Mouse (Mus musculus) kidney, embryonic 15.5 days (tissue): Measurements from ENCODE around the gene Cyp24a1. TPM values are rescaled to one million over a fixed set of nuclear protein-coding genes. Genes with fewer than 3 reads are reported as not detected.

Source experiments
- ATAC-seq: fragments of 200-750 bp; cut with Nextera tagmentation; replicated peaks from 2 replicates; pipeline ENCODE4 v1.8.0; 2017; ENCODE audit warnings: moderate TSS enrichment; ENCODE audit not compliant: low FRiP score
- H3K27ac ChIP-seq: fragments of 300-500 bp; sonication (generic); 2 replicates; pipeline ENCODE4 v1.5.1; 2015; ENCODE audit warnings: mild to moderate bottlenecking, inconsistent platforms
- H3K27me3 ChIP-seq: fragments of 300-500 bp; sonication (generic); 2 replicates; pipeline ENCODE4 v1.6.1; 2015; ENCODE audit warnings: inconsistent platforms
- H3K36me3 ChIP-seq: fragments of 300-500 bp; sonication (generic); 2 replicates; pipeline ENCODE4 v1.6.1; 2015; ENCODE audit warnings: inconsistent platforms
- H3K4me1 ChIP-seq: fragments of 300-500 bp; sonication (generic); 2 replicates; pipeline ENCODE4 v1.6.1; 2015; ENCODE audit warnings: inconsistent platforms
- H3K4me2 ChIP-seq: fragments of 300-500 bp; sonication (generic); 2 replicates; pipeline ENCODE4 v1.6.1; 2015; ENCODE audit warnings: moderate library complexity, mild to moderate bottlenecking, inconsistent platforms
- H3K4me3 ChIP-seq: fragments of 300-500 bp; sonication (generic); replicated peaks from 2 replicates; pipeline ENCODE4 v1.5.1; 2015; ENCODE audit warnings: mild to moderate bottlenecking, inconsistent platforms
- H3K9ac ChIP-seq: fragments of 300-500 bp; sonication (generic); 2 replicates; pipeline ENCODE4 v1.6.1; 2015; ENCODE audit warnings: mild to moderate bottlenecking, inconsistent platforms
- H3K9me3 ChIP-seq: fragments of 300-500 bp; sonication (generic); replicated peaks from 2 replicates; pipeline ENCODE4 v1.6.1; 2016; ENCODE audit warnings: inconsistent platforms
- WGBS: fragments of 180-500 bp; shearing (Covaris S2); methylation state at CpG from one replicate; pipeline ENCODE4 v1.1.7; 2015; ENCODE audit warnings: mixed read lengths; 5-methylcytosine and 5-hydroxymethylcytosine counted together
- polyA plus RNA-seq: library from polyadenylated mRNA; unstranded; fragments of >200 nt; fragmentation: Nextera tagmentation; extraction: Ambion mirVana; gene quantifications from 2 replicates; pipeline ENCODE4 v1.2.1, GENCODE M21; 2015

Gene Cyp24a1
- 1.7 and 1.8 TPM in 2 replicates for polyA plus RNA-seq

- under 1% methylated on average over 36 of the region's 36 CpGs for WGBS
- Histone ChIP-seq H3K4me2 (peak within 1 kb of the TSS; percentile 58), H3K27me3 (peaks cover 85% of the 10 kb centered on the region), H3K9me3 (no peaks in the 10 kb centered on the region), H3K4me3 (peak within 1 kb of the TSS; percentile 34), H3K27ac (no peak within 1 kb of the TSS), H3K9ac (no peak within 1 kb of the TSS), H3K36me3 (no peaks in the 10 kb centered on the region), H3K4me1 (peaks cover 27% of the 10 kb centered on the region)
- peak; percentile 83 for ATAC-seq
Measured at GRCm38 (mm10) chr2:170497091-170497566, at the start of gene Cyp24a1. Gene Cyp24a1 (minus strand): TSS chr2:170497145.

GRCm38 (mm10) chr2:170545745-170546144 lies 48.8 kb upstream of the Cyp24a1 start:
- Histone ChIP-seq H3K36me3 (no peaks in the 10 kb centered on the region), H3K4me1 (peaks cover 34% of the 10 kb centered on the region), H3K4me3 (no peak overlapping the region), H3K9ac (no peak overlapping the region), H3K27ac (no peak overlapping the region), H3K27me3 (no peaks in the 10 kb centered on the region), H3K9me3 (no peaks in the 10 kb centered on the region), H3K4me2 (no peak overlapping the region)
- ATAC-seq, result no peak
- WGBS, result 41% methylated on average over 4 of the region's 4 CpGs

GRCm38 (mm10) chr2:170544950-170545349 lies 48.0 kb upstream of the Cyp24a1 start:
- Histone ChIP-seq H3K4me1 (peaks cover 31% of the 10 kb centered on the region), H3K9me3 (no peaks in the 10 kb centered on the region), H3K4me3 (no peak overlapping the region), H3K27ac (no peak overlapping the region), H3K27me3 (no peaks in the 10 kb centered on the region), H3K4me2 (no peak overlapping the region), H3K9ac (no peak overlapping the region), H3K36me3 (no peaks in the 10 kb centered on the region)
- 64% methylated on average over 7 of the region's 7 CpGs for WGBS
- no peak for ATAC-seq

- Histone ChIP-seq H3K4me3 (no peak overlapping the region), H3K9ac (no peak overlapping the region), H3K27me3 (no peaks in the 10 kb centered on the region), H3K27ac (no peak overlapping the region), H3K4me2 (no peak overlapping the region), H3K36me3 (no peaks in the 10 kb centered on the region), H3K9me3 (no peaks in the 10 kb centered on the region), H3K4me1 (peaks cover 31% of the 10 kb centered on the region)
- no peak for ATAC-seq
- WGBS, result 65% methylated on average over 3 of the region's 3 CpGs
Measured at GRCm38 (mm10) chr2:170544159-170544558, 47.2 kb upstream of the Cyp24a1 start.

- no peak for ATAC-seq
- no peak overlapping the region for H3K4me3 ChIP-seq
Measured at GRCm38 (mm10) chr2:170543625-170544024, 46.7 kb upstream of the Cyp24a1 start.

GRCm38 (mm10) chr2:170539211-170539610 lies 42.3 kb upstream of the Cyp24a1 start:
- no peaks in the 10 kb centered on the region for H3K9me3 ChIP-seq
- H3K9ac ChIP-seq, result no peak overlapping the region
- H3K36me3 ChIP-seq, result no peaks in the 10 kb centered on the region
- ATAC-seq, result no peak
- H3K27me3 ChIP-seq, result no peaks in the 10 kb centered on the region
- H3K27ac ChIP-seq, result no peak overlapping the region
- H3K4me1 ChIP-seq, result no peaks in the 10 kb centered on the region; the same call in 1 of the 2 replicates
- 70% methylated on average over 9 of the region's 9 CpGs for WGBS
- no peak overlapping the region for H3K4me3 ChIP-seq
- H3K4me2 ChIP-seq, result no peak overlapping the region

More at GRCm38 (mm10) chr2:170543625-170544024, 46.7 kb upstream of the Cyp24a1 start:
- H3K27ac ChIP-seq, result no peak overlapping the region
- peaks cover 31% of the 10 kb centered on the region for H3K4me1 ChIP-seq
- 72% methylated on average over 5 of the region's 5 CpGs for WGBS
- no peaks in the 10 kb centered on the region for H3K9me3 ChIP-seq
- no peaks in the 10 kb centered on the region for H3K27me3 ChIP-seq
- no peaks in the 10 kb centered on the region for H3K36me3 ChIP-seq
- no peak overlapping the region for H3K4me2 ChIP-seq
- H3K9ac ChIP-seq, result no peak overlapping the region

GRCm38 (mm10) chr2:170535841-170536240 lies 38.9 kb upstream of the Cyp24a1 start:
- no peaks in the 10 kb centered on the region for H3K36me3 ChIP-seq
- no peak overlapping the region for H3K27ac ChIP-seq
- H3K4me3 ChIP-seq, result no peak overlapping the region
- H3K9ac ChIP-seq, result no peak overlapping the region
- no peaks in the 10 kb centered on the region for H3K4me1 ChIP-seq
- ATAC-seq, result no peak
- no peak overlapping the region for H3K4me2 ChIP-seq
- no peaks in the 10 kb centered on the region for H3K27me3 ChIP-seq
- no peaks in the 10 kb centered on the region for H3K9me3 ChIP-seq

- H3K27me3 ChIP-seq, result no peaks in the 10 kb centered on the region
- 91% methylated on average over 11 of the region's 11 CpGs for WGBS
- no peak overlapping the region for H3K4me2 ChIP-seq
- no peak overlapping the region for H3K4me3 ChIP-seq
- H3K27ac ChIP-seq, result no peak overlapping the region
- no peaks in the 10 kb centered on the region for H3K4me1 ChIP-seq
- H3K9ac ChIP-seq, result no peak overlapping the region
- ATAC-seq, result no peak
- no peaks in the 10 kb centered on the region for H3K9me3 ChIP-seq
- H3K36me3 ChIP-seq, result no peaks in the 10 kb centered on the region
Measured at GRCm38 (mm10) chr2:170534803-170535174, 37.8 kb upstream of the Cyp24a1 start.

- no peak for ATAC-seq
- 58% methylated on average over 12 of the region's 12 CpGs for WGBS
- Histone ChIP-seq H3K9me3 (no peaks in the 10 kb centered on the region), H3K27ac (no peak overlapping the region), H3K36me3 (no peaks in the 10 kb centered on the region), H3K4me1 (no peaks in the 10 kb centered on the region), H3K4me2 (no peak overlapping the region), H3K9ac (no peak overlapping the region), H3K4me3 (no peak overlapping the region), H3K27me3 (no peaks in the 10 kb centered on the region)
Measured at GRCm38 (mm10) chr2:170534116-170534802, 37.3 kb upstream of the Cyp24a1 start.

- no peak overlapping the region for H3K27ac ChIP-seq
- no peaks in the 10 kb centered on the region for H3K36me3 ChIP-seq
- no peak for ATAC-seq
- no peak overlapping the region for H3K4me3 ChIP-seq
- H3K4me2 ChIP-seq, result no peak overlapping the region
- no peaks in the 10 kb centered on the region for H3K27me3 ChIP-seq
- WGBS, result 95% methylated on average over 3 of the region's 3 CpGs
- H3K9ac ChIP-seq, result no peak overlapping the region
- no peaks in the 10 kb centered on the region for H3K9me3 ChIP-seq
- H3K4me1 ChIP-seq, result no peaks in the 10 kb centered on the region
Measured at GRCm38 (mm10) chr2:170530256-170530655, 33.3 kb upstream of the Cyp24a1 start.

- no peak overlapping the region for H3K27ac ChIP-seq
- H3K4me1 ChIP-seq, result no peaks in the 10 kb centered on the region
- H3K36me3 ChIP-seq, result no peaks in the 10 kb centered on the region
- 93% methylated on average over 7 of the region's 7 CpGs for WGBS
- H3K9ac ChIP-seq, result no peak overlapping the region
- H3K27me3 ChIP-seq, result no peaks in the 10 kb centered on the region
- no peak for ATAC-seq
- no peak overlapping the region for H3K4me2 ChIP-seq
- no peak overlapping the region for H3K4me3 ChIP-seq
- no peaks in the 10 kb centered on the region for H3K9me3 ChIP-seq
Measured at GRCm38 (mm10) chr2:170529766-170530165, 32.8 kb upstream of the Cyp24a1 start.

GRCm38 (mm10) chr2:170528061-170528460 lies 31.1 kb upstream of the Cyp24a1 start:
- WGBS, result 83% methylated on average over 16 of the region's 16 CpGs
- Histone ChIP-seq H3K27me3 (no peaks in the 10 kb centered on the region), H3K9me3 (no peaks in the 10 kb centered on the region), H3K4me1 (no peaks in the 10 kb centered on the region), H3K4me2 (no peak overlapping the region), H3K4me3 (no peak overlapping the region), H3K9ac (no peak overlapping the region), H3K36me3 (no peaks in the 10 kb centered on the region), H3K27ac (no peak overlapping the region)
- no peak for ATAC-seq

GRCm38 (mm10) chr2:170526513-170526912 lies 29.6 kb upstream of the Cyp24a1 start:
- Histone ChIP-seq H3K9ac (no peak overlapping the region), H3K9me3 (no peaks in the 10 kb centered on the region), H3K4me1 (no peaks in the 10 kb centered on the region), H3K27ac (no peak overlapping the region), H3K4me2 (no peak overlapping the region), H3K36me3 (no peaks in the 10 kb centered on the region), H3K4me3 (no peak overlapping the region), H3K27me3 (no peaks in the 10 kb centered on the region)
- ATAC-seq, result no peak; the same call in 1 of the 2 replicates
- 86% methylated on average over 8 of the region's 8 CpGs for WGBS
